Mouse (Mus musculus): ENCODE results near the gene Fhl2.

Fhl2 gene

GRCm38 (mm10) chr1:43098031-43098984 lies 98.5 kb downstream of the Fhl2 start, which contains the start of the genes Tgfbrap1 and AI597479:
TSS of gene Tgfbrap1 (minus strand) at chr1:43098637.
TSS of gene AI597479 (plus strand) at chr1:43098710.
- DNase-seq = peak; percentile 94

GRCm38 (mm10) chr1:43094206-43094605 lies 102.6 kb downstream of the Fhl2 start:
- no peak for DNase-seq

DNA sequence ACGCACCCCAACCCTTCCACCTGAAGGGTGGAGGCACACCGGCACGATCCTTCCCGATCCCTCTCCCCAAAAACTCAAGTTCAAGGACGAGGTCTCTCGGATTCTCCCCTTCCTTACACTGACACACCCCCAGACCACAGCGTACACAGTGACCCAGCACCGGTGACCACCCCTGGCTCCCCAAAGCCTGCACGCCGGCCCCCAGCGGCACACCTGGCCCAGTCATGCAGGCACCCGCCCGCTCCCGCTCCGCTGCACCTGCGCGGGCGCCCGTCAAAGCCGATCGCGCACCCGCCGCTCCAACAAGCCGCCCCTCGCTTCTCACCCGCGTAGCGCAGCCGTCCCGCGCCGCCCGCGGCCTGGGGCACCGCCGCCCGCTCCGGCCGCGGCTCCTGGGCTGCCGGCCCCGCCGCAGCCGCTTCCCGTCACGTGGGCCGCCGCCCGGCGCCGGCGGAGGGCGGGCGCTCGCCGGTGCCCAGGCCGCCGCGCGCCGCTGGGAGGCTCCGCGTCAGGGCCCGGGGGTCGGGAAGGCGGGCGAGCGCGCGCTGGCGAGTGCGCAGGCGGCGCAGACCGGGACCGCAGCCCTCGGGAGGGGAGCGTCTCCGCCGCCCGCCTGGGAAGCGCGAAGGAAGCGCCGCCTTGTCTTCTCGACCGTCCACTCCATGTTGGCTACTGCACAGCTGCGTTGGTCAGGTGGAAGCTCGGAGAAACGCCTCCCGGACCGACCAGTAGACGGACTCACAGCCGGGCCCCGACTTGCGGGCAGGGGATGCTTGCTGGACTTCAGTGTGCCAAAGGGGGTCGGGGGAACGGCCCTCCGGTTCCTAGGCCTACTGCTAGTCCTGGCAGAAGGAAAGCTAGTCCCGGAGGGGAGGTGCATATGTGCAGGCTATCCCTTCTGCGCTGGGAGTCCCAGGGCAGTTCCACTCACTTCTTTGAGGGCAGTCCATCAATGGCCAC lies 104.4 kb downstream of the Fhl2 start:
- peak; percentile 85 for DNase-seq

DNA sequence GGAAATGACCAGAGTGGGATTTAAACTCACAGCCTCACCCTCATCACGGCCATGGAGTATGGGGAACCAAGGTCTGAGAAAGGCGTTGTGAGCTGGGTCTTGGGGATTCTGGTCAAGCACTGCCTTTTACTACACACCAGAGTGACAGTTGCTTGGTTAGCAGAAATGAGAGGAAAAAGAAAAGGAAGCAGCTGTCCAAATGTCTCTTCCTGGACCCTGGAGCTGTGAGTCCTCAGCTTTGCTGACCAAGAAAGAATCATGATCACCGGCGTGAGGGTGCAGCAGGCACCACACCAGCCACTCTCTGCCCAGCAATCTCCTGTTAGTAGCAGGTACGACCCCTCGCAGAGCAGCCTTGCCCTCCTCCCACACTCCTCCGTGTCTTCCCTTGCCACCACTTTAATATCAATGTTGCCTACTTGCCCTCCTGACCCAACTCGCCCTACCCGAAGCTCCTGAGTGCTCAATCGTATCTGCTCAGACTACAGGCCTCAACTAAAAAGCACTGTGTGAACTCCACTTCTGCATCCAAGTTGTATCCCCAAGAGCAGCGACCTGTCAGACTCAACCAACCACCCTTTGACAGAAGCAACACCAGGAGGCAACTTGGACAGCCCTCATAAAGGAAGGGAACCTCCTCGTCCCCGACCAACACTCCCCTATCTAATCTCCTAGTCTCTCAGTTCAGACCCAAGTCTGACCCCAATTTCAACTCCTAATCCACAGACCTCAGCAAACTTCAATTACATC lies 105.3 kb downstream of the Fhl2 start:
- no peak for DNase-seq

GRCm38 (mm10) chr1:43090418-43090817 lies 106.4 kb downstream of the Fhl2 start:
- peak; percentile 48 for DNase-seq

DNA sequence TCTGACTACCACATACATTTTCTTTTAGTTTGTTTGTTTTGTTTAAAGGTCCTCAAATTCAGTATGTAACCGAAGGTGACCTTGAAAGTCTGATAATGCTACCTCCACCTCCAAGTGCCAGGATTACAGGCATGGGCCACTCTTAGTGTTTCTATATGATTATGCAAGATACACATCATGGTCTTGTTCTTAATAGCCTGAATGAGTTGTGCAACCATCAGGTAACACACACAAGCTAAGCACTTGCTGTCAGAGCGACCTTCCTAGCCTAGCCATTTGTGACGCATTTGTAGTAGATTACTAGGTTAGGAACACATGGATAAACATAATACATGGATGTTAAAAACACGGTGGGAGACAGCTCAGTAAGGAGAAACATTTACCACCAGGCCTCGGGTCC lies 113.8 kb downstream of the Fhl2 start:
- DNase-seq = no peak

DNA sequence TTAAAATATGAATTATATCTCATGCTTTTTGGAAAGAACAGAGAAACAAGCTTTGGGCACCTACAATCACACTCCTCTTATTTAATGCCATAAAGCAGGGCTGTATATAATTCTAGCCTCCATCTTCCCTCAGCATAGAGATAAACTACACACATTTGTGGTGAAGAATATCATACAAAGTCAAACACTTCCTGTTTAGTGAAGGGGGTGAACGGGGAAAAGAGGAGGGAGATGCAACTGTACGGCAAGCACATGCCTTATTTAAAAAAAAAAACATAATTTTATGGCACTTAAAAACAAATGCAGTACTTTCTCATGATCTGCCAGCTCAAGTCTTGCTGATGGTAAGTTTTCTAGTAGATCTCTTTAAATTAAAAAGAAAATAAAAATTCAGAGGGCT lies 118.7 kb downstream of the Fhl2 start:
- DNase-seq = no peak

- DNase-seq = peak; percentile 72
Observed at GRCm38 (mm10) chr1:43074791-43075190, 122.0 kb downstream of the Fhl2 start.

Data from cerebellum, adult 9-11 months (tissue).